Mouse (Mus musculus): ENCODE results near the gene Exoc8. TPM values are rescaled to one million over a fixed set of nuclear protein-coding genes. Genes with fewer than 3 reads are reported as not detected.

Exoc8 gene
- polyA plus RNA-seq, 1 experiment from 2014 or later, result 13.2 TPM

DNA sequence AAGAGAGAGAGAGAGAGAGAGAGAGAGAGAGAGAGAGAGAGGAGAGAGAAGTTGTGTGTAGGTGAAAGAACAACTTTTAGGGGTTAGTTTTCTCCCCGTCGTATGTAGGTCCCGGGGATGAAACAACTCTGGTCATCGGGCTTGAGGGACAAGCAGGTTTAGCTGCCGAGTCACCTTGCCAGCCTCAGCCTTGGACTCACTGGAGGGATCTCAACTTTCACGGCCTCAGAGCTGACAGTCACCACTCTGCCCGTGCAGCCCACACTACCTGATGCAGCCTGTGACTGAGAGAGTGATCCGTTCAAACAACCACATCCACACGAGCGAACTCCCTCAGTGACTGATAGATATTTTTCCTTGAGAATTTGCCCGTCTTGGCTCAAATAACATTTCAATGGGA lies 31.5 kb upstream of the Exoc8 start:
- ATAC-seq (ENCODE audit: low FRiP score, low TSS enrichment), result no peak
- Histone ChIP-seq H3K9ac (replicated peaks; ENCODE audit: low read length) (no peak overlapping the region), H3K27me3 (ENCODE audit: control insufficient read depth, insufficient read depth, low read length) (no peaks in the 10 kb centered on the region), H3K4me2 (ENCODE audit: low read length) (no peak overlapping the region), H3K4me3 (replicated peaks; ENCODE audit: low read depth, low read length) (no peak overlapping the region), H3K27ac (replicated peaks; ENCODE audit: low read depth, low read length) (no peak overlapping the region), H3K4me1 (ENCODE audit: control insufficient read depth, insufficient read depth, low read length) (no peaks in the 10 kb centered on the region), H3K36me3 (ENCODE audit: control insufficient read depth, insufficient read depth, low read length) (no peaks in the 10 kb centered on the region), H3K9me3 (ENCODE audit: control insufficient read depth, low read length) (no peaks in the 10 kb centered on the region)
- WGBS, result 90% methylated on average over 11 of the region's 11 CpGs
- no peak for DNase-seq

DNA sequence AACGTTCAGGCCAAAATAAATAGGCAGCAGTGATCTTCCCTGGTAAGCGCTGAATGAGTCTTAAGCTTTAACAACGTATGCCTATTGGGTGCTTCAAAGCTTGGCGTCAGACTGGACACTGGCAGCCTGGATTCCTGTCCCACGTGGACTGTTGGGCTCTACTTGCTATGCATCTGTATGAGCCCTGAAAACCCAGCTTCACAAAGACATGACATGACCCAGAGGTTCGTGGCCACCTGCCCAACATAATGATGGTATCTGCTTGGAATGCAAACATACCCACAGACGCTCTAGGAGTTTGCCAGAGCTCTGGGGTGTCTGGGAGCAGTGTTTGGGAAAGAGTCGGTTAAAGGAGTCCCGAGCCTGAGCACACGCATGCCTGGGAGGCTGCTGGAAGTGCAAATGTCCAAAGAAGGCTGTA lies 28.9 kb upstream of the Exoc8 start:
- ATAC-seq (ENCODE audit: low FRiP score, low TSS enrichment), result no peak
- Histone ChIP-seq H3K9ac (replicated peaks; ENCODE audit: low read length) (no peak overlapping the region), H3K9me3 (ENCODE audit: control insufficient read depth, low read length) (no peaks in the 10 kb centered on the region), H3K4me1 (ENCODE audit: control insufficient read depth, insufficient read depth, low read length) (no peaks in the 10 kb centered on the region), H3K4me2 (ENCODE audit: low read length) (no peak overlapping the region), H3K27me3 (ENCODE audit: control insufficient read depth, insufficient read depth, low read length) (no peaks in the 10 kb centered on the region), H3K27ac (replicated peaks; ENCODE audit: low read depth, low read length) (no peak overlapping the region), H3K4me3 (replicated peaks; ENCODE audit: low read depth, low read length) (no peak overlapping the region), H3K36me3 (ENCODE audit: control insufficient read depth, insufficient read depth, low read length) (no peaks in the 10 kb centered on the region)
- peak; percentile 8 for DNase-seq
- WGBS, result 87% methylated on average over 10 of the region's 10 CpGs

DNA sequence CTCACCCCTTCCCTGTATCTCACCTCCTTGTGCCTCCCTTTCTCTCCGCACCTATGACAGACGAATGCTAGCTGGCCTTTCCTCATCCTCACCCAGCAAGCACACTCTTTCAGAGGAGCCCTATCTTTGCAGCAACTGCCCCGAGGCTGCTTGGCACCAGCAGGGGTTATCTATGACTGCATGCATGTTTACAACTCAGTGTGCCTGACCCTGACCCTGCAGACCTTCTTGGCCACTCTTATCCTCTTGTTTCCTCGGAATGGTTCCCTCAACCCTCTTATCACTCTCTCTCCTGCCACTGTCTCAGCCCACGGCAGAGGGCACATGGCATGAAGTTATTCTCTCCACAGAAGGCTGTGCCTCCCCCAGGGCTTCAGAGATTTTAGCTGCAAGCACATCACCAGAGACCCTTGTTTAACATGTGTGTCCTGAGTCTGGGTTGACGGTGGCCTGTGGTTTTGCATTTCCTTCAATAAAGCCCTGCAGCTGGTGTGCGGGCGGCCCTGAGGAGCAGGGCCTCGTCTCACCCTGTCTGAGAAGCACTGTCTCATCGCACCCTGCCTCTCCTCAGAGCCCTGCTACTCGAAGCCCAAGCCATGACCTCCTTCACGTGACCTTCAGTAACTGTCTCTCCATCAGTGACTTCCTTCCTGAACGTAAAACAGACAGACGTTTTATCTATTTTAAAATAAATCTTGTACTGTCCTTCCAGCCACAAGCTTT lies 28.2 kb upstream of the Exoc8 start:
- no peak overlapping the region for H3K27ac ChIP-seq (replicated peaks; ENCODE audit: low read depth, low read length)
- 88% methylated on average over 14 of the region's 14 CpGs for WGBS

DNA sequence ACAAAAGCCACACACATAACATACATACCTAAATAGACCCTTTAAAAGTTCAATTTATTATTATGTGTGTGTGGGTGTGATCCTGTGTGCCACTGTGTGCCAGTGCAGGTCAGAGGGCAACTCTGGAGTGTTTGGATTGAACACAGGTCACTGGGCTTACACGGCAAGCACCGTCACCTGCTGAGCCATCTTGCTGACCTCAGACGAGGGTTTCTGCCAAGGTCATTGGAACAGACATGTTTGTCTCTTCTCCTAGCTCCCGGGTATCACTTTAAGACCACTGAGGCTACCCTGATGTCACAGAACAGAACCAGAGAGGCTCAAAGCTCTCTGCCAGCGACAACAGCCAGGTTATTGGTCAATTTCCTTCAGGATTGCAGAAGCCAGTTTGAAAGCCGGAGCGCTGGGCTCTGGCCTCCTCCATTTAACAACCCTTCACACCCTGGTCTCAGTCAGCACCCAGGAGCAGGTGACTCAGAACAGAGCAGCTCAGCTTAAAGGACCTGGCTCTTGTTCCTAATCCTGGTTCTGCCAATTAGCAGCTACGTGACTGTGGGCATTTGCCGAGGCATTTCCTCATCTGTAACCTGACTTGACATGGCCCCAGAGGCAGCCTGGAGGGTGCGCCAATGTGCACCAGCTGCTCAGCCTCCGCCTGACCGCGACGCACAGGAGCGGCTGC lies 26.6 kb upstream of the Exoc8 start:
- Histone ChIP-seq H3K27ac (replicated peaks; ENCODE audit: low read depth, low read length) (no peak overlapping the region), H3K9me3 (ENCODE audit: control insufficient read depth, low read length) (no peaks in the 10 kb centered on the region), H3K4me3 (replicated peaks; ENCODE audit: low read depth, low read length) (no peak overlapping the region), H3K4me2 (ENCODE audit: low read length) (no peak overlapping the region), H3K4me1 (ENCODE audit: control insufficient read depth, insufficient read depth, low read length) (no peaks in the 10 kb centered on the region), H3K27me3 (ENCODE audit: control insufficient read depth, insufficient read depth, low read length) (no peaks in the 10 kb centered on the region), H3K9ac (replicated peaks; ENCODE audit: low read length) (no peak overlapping the region), H3K36me3 (ENCODE audit: control insufficient read depth, insufficient read depth, low read length) (no peaks in the 10 kb centered on the region)
- no peak for ATAC-seq (ENCODE audit: low FRiP score, low TSS enrichment)
- no peak for DNase-seq
- WGBS, result 82% methylated on average over 15 of the region's 15 CpGs

More for the DNA sequence above, 28.2 kb upstream of the Exoc8 start:
- DNase-seq, result no peak
- Histone ChIP-seq H3K9ac (replicated peaks; ENCODE audit: low read length) (no peak overlapping the region), H3K4me1 (ENCODE audit: control insufficient read depth, insufficient read depth, low read length) (no peaks in the 10 kb centered on the region), H3K36me3 (ENCODE audit: control insufficient read depth, insufficient read depth, low read length) (no peaks in the 10 kb centered on the region), H3K9me3 (ENCODE audit: control insufficient read depth, low read length) (no peaks in the 10 kb centered on the region), H3K4me3 (replicated peaks; ENCODE audit: low read depth, low read length) (no peak overlapping the region), H3K27me3 (ENCODE audit: control insufficient read depth, insufficient read depth, low read length) (no peaks in the 10 kb centered on the region), H3K4me2 (ENCODE audit: low read length) (no peak overlapping the region)
- ATAC-seq (ENCODE audit: low FRiP score, low TSS enrichment), result no peak

DNA sequence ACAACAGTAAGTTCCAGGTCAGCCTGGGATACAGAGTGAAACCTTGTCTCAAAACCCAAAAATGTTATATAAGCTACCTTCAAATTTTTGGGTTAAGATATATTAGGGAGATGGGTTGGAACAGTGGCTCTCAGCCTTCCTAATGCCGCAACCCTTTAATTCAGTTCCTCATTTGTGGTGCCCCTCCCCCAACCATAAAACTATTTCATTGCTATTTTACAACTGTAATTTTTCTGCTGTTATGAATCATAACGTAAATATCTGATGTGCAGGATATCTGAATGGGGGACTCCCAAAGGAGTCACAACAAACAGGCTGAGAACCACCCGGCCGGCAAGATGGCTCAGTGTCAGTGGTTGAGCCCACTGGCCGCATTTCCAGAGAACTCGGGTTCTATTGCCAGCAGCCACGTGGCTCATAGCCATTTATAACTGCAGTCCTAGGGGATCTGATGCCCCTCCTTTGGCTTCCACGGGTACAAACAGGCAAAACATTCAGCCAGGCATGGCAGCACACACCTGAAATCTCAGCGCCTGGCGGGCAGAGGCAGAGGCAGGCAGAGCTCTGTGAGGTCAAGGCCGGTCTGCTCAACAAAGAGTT lies 25.1 kb upstream of the Exoc8 start:
- Histone ChIP-seq H3K4me2 (ENCODE audit: low read length) (no peak overlapping the region), H3K36me3 (ENCODE audit: control insufficient read depth, insufficient read depth, low read length) (no peaks in the 10 kb centered on the region), H3K4me1 (ENCODE audit: control insufficient read depth, insufficient read depth, low read length) (no peaks in the 10 kb centered on the region), H3K9me3 (ENCODE audit: control insufficient read depth, low read length) (no peaks in the 10 kb centered on the region), H3K4me3 (replicated peaks; ENCODE audit: low read depth, low read length) (no peak overlapping the region), H3K9ac (replicated peaks; ENCODE audit: low read length) (no peak overlapping the region), H3K27ac (replicated peaks; ENCODE audit: low read depth, low read length) (no peak overlapping the region), H3K27me3 (ENCODE audit: control insufficient read depth, insufficient read depth, low read length) (no peaks in the 10 kb centered on the region)
- ATAC-seq (ENCODE audit: low FRiP score, low TSS enrichment) (no peak), DNase-seq (no peak)
- WGBS, result 85% methylated on average over 11 of the region's 11 CpGs

DNA sequence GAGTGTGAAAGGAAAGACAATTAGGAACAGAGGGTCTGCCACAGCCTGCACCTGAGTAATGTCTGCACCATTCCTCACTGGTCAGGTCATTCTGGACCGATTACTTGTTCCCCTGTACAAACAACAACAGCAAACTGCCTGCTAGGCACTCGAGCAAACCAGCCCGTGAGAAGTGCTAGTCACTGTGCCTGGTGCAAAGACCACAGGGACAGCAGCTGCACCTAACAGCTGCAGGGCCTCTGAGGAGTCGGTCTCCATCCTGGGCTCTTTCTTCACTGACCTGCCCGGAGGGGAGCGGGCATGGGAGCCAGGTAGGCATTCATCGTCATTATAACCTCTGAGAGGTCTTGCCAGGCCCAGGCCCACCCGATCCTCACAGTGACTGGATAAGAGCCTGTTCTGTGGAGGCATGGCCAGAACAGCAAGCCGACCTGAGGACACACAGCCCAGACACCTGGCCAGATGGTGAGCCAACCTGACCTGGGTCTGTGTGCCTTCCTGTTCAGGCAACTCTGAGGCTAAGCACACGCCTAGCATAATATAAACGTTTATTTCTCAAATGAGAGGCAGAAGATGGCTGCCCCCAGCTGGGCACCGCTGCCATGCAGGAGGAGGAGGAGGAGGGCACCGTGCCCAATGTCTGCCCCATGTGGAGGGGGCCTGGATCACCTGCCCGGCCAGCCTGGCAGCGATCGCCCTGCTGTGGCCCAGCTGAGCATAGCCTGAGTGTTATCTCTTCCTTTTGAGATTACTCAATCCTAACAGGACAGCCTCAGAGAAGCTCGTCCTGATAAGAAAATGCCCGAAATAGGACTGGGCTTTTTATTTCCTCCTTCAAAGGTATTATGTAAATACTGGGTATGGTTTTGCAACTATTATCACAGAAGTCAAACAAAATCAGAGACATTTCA lies 24.1 kb upstream of the Exoc8 start:
- Histone ChIP-seq H3K4me3 (replicated peaks; ENCODE audit: low read depth, low read length) (no peak overlapping the region), H3K9me3 (ENCODE audit: control insufficient read depth, low read length) (no peaks in the 10 kb centered on the region), H3K36me3 (ENCODE audit: control insufficient read depth, insufficient read depth, low read length) (0 out of 2 replicates have a peak, but pooled peaks cover 3% of the 10 kb centered on the region), H3K9ac (replicated peaks; ENCODE audit: low read length) (no peak overlapping the region), H3K27ac (replicated peaks; ENCODE audit: low read depth, low read length) (no peak overlapping the region), H3K27me3 (ENCODE audit: control insufficient read depth, insufficient read depth, low read length) (no peaks in the 10 kb centered on the region), H3K4me1 (ENCODE audit: control insufficient read depth, insufficient read depth, low read length) (no peaks in the 10 kb centered on the region), H3K4me2 (ENCODE audit: low read length) (no peak overlapping the region)
- DNase-seq (no peak), ATAC-seq (ENCODE audit: low FRiP score, low TSS enrichment) (no peak)
- WGBS, result 89% methylated on average over 18 of the region's 18 CpGs

DNA sequence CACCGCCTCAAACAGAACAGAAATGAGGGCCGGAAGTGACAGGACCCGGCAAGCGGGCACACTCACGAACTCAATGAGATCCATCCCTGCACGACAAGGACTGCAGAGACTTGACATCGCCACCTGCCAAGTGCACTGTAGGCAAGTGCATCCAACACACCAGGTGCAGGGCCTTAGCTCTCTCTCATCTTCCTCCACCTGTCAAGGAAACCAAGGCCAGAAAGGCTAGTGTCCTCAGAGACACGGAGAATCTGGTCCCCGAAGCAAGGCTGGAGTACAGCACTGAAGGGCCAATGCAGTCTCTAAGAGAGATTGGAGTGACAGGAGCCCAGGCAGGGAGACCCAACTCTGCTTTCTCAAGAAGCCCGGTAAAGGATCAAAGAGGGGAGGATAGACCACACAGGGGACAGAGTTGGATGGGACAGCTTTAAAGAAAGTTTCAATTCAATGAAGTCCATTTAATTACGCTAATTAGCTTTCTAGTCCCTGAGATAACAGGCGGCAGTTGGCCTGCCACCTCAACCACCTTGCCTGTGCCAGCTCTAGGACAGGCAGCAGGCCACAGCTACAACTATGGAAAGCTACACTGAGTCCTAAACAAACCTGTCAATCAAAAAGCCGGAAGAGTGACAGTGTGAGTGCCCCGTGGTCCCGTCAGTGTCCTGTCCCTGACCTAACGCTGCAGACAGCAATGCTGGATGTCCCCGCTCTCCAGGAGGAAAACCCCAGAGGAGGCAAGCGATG lies 20.4 kb upstream of the Exoc8 start:
- no peak overlapping the region for H3K4me2 ChIP-seq (ENCODE audit: low read length)
- no peak for DNase-seq
- no peak overlapping the region; the same call in 1 of the 2 replicates for H3K9ac ChIP-seq (replicated peaks; ENCODE audit: low read length)
- peaks cover 30% of the 10 kb centered on the region for H3K36me3 ChIP-seq (ENCODE audit: control insufficient read depth, insufficient read depth, low read length)
- WGBS, result 83% methylated on average over 18 of the region's 18 CpGs
- H3K27me3 ChIP-seq (ENCODE audit: control insufficient read depth, insufficient read depth, low read length), result no peaks in the 10 kb centered on the region
- no peak overlapping the region for H3K4me3 ChIP-seq (replicated peaks; ENCODE audit: low read depth, low read length)
- no peak for ATAC-seq (ENCODE audit: low FRiP score, low TSS enrichment)
- no peaks in the 10 kb centered on the region for H3K9me3 ChIP-seq (ENCODE audit: control insufficient read depth, low read length)
- H3K4me1 ChIP-seq (ENCODE audit: control insufficient read depth, insufficient read depth, low read length), result no peaks in the 10 kb centered on the region
- no peak overlapping the region for H3K27ac ChIP-seq (replicated peaks; ENCODE audit: low read depth, low read length)

DNA sequence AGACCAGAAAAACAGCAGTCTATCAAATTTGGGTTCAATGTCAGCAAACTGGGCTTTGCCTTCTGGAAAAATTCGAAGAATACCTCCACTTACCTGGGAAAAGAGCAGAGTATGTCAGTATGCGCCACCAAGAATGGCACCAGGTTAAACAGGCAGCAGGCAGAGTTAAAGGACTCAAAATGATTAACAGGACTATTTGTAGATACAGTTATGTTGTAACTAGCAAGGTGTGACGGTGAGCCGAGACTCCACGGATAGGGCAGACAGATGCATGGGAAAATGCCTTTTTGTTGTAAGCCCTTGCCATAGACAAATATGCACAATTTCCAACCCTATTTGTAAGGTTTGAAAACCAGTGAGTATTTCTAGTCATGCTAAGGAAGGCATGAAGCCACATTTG lies 16.6 kb upstream of the Exoc8 start:
- H3K4me1 ChIP-seq (ENCODE audit: control insufficient read depth, insufficient read depth, low read length), result no peaks in the 10 kb centered on the region
- no peak overlapping the region for H3K9ac ChIP-seq (replicated peaks; ENCODE audit: low read length)
- no peaks in the 10 kb centered on the region for H3K27me3 ChIP-seq (ENCODE audit: control insufficient read depth, insufficient read depth, low read length)
- ATAC-seq (ENCODE audit: low FRiP score, low TSS enrichment) (no peak), DNase-seq (no peak)
- no peak overlapping the region for H3K4me2 ChIP-seq (ENCODE audit: low read length)
- H3K36me3 ChIP-seq (ENCODE audit: control insufficient read depth, insufficient read depth, low read length), result peaks cover 67% of the 10 kb centered on the region
- 98% methylated on average over 5 of the region's 5 CpGs for WGBS
- no peak overlapping the region for H3K27ac ChIP-seq (replicated peaks; ENCODE audit: low read depth, low read length)
- no peak overlapping the region for H3K4me3 ChIP-seq (replicated peaks; ENCODE audit: low read depth, low read length)
- H3K9me3 ChIP-seq (ENCODE audit: control insufficient read depth, low read length), result no peaks in the 10 kb centered on the region

Measured in midbrain, embryonic 14.5 days (tissue).